Mouse (Mus musculus) neutrophil, adult 5-6 weeks (primary cell): ENCODE results near the gene Scfd2. TPM values are rescaled to one million over a fixed set of nuclear protein-coding genes. Genes with fewer than 3 reads are reported as not detected.

Experiments used
- ATAC-seq: fragments of 151-379, 151-347 bp; 2 replicates; pipeline ENCODE4 v1.8.0; 2017; ENCODE audit warnings: mild to moderate bottlenecking, moderate TSS enrichment; ENCODE audit not compliant: insufficient number of reproducible peaks, poor library complexity, low FRiP score, severe bottlenecking; ENCODE audit errors: extremely low read depth
- total RNA-seq: library from RNA; stranded (forward); fragments of 200-1000 nt; gene quantifications from 2 replicates; pipeline ENCODE4 v1.2.3, GENCODE M21; 2017

Gene Scfd2
- total RNA-seq, 1 experiment from 2014 or later = 13.2 TPM

GRCm38 (mm10) chr5:74199793-74200192, 331.8 kb downstream of the Scfd2 start:
- ATAC-seq = no peak

GRCm38 (mm10) chr5:74198446-74198845, 333.1 kb downstream of the Scfd2 start:
- ATAC-seq = no peak

- no peak for ATAC-seq
These were observed 333.8 kb downstream of the Scfd2 start for GRCm38 (mm10) chr5:74197541-74198330.

- ATAC-seq = no peak
These were observed 335.3 kb downstream of the Scfd2 start for GRCm38 (mm10) chr5:74196307-74196618.

GRCm38 (mm10) chr5:74195614-74196306, 335.8 kb downstream of the Scfd2 start:
- ATAC-seq = no peak

GRCm38 (mm10) chr5:74194841-74195613, 336.5 kb downstream of the Scfd2 start, which contains the start of gene Rasl11b:
Gene Rasl11b (plus strand): TSS chr5:74195286.
- ATAC-seq = peak; percentile 68

- ATAC-seq = no peak
These were observed 337.3 kb downstream of the Scfd2 start for GRCm38 (mm10) chr5:74194027-74194840.

GRCm38 (mm10) chr5:74193626-74194025, 337.9 kb downstream of the Scfd2 start:
- ATAC-seq = no peak

- ATAC-seq = no peak
These were observed 338.6 kb downstream of the Scfd2 start for GRCm38 (mm10) chr5:74193008-74193407.

GRCm38 (mm10) chr5:74190911-74191310, 340.6 kb downstream of the Scfd2 start:
- no peak for ATAC-seq

- ATAC-seq = no peak
These were observed 341.4 kb downstream of the Scfd2 start for GRCm38 (mm10) chr5:74190161-74190491.

GRCm38 (mm10) chr5:74189484-74190160, 341.9 kb downstream of the Scfd2 start:
- no peak for ATAC-seq

GRCm38 (mm10) chr5:74188886-74189285, 342.7 kb downstream of the Scfd2 start:
- ATAC-seq = no peak

- ATAC-seq = no peak
These were observed 343.5 kb downstream of the Scfd2 start for GRCm38 (mm10) chr5:74188076-74188475.

GRCm38 (mm10) chr5:74184607-74185006, 347.0 kb downstream of the Scfd2 start:
- no peak for ATAC-seq

- no peak for ATAC-seq
These were observed 348.4 kb downstream of the Scfd2 start for GRCm38 (mm10) chr5:74183118-74183517.

GRCm38 (mm10) chr5:74180216-74180615, 351.3 kb downstream of the Scfd2 start:
- no peak for ATAC-seq

GRCm38 (mm10) chr5:74175526-74176270, 355.9 kb downstream of the Scfd2 start:
- no peak for ATAC-seq
